Mouse (Mus musculus) MEL (cell line): ENCODE data around the gene Prdm8. TPM values are rescaled to one million over a fixed set of nuclear protein-coding genes. Genes with fewer than 3 reads are reported as not detected.

Experiments used
- DNase-seq: peaks from one replicate; pipeline ENCODE4 v3.0.0; 2011; ENCODE audit warnings: low read depth, low spot score
- H3K27ac ChIP-seq: 2 replicates; pipeline ENCODE4 v1.5.1; 2012; ENCODE audit warnings: low read depth, mild to moderate bottlenecking, control low read depth, low read length, moderate library complexity; ENCODE audit not compliant: control insufficient read depth
- H3K27me3 ChIP-seq, 2 experiments: fragments of 150-350 bp in 1 of 2; sonication (generic) in 1 of 2; 2 replicates each; pipeline ENCODE4 v1.6.1; 2012; ENCODE audit warnings: low read length in 2 of 2, mild to moderate bottlenecking in 2 of 2, improper control_type of control experiment in 1 of 2, moderate library complexity in 1 of 2; ENCODE audit not compliant: insufficient read depth in 2 of 2, control insufficient read depth in 1 of 2
- H3K36me3 ChIP-seq, 2 experiments: 2 replicates each; pipeline ENCODE4 v1.6.1; 2012 to 2014; ENCODE audit warnings: low read length in 2 of 2, improper control_type of control experiment in 1 of 2, inconsistent platforms in 1 of 2, mild to moderate bottlenecking in 1 of 2; ENCODE audit not compliant: insufficient read depth in 2 of 2, control insufficient read depth in 1 of 2
- H3K4me1 ChIP-seq, 2 experiments: fragments of 150-350 bp in 1 of 2; sonication (generic) in 1 of 2; 2 replicates each; pipeline ENCODE4 v1.6.1; 2012; ENCODE audit warnings: low read length in 2 of 2, improper control_type of control experiment in 1 of 2, mild to moderate bottlenecking in 1 of 2; ENCODE audit not compliant: insufficient read depth in 2 of 2, control insufficient read depth in 1 of 2
- H3K4me3 ChIP-seq, 2 experiments: fragments of 150-350 bp in 1 of 2; sonication (generic) in 1 of 2; 2 replicates each; pipeline ENCODE4 v1.5.1; 2012; ENCODE audit warnings: low read depth in 2 of 2, low read length in 2 of 2, mild to moderate bottlenecking in 2 of 2, moderate library complexity in 2 of 2, control low read depth in 1 of 2, improper control_type of control experiment in 1 of 2; ENCODE audit not compliant: control insufficient read depth in 1 of 2, insufficient read depth in 1 of 2
- H3K79me2 ChIP-seq: 2 replicates; pipeline ENCODE4 v1.6.1; 2012; ENCODE audit warnings: mild to moderate bottlenecking, low read length, moderate library complexity; ENCODE audit not compliant: control insufficient read depth, poor library complexity, insufficient read depth
- H3K9ac ChIP-seq: 2 replicates; pipeline ENCODE4 v1.6.1; 2012; ENCODE audit warnings: low read depth, mild to moderate bottlenecking, control low read depth, low read length, moderate library complexity; ENCODE audit not compliant: control insufficient read depth, poor library complexity, severe bottlenecking
- H3K9me3 ChIP-seq: fragments of 150-350 bp; sonication (generic); replicated peaks from 2 replicates; pipeline ENCODE4 v1.6.1; 2012; ENCODE audit warnings: mild to moderate bottlenecking, low read length, improper control_type of control experiment, moderate library complexity; ENCODE audit not compliant: insufficient read depth
- BHLHE40 ChIP-seq: IDR thresholded peaks from 2 replicates; pipeline ENCODE4 v1.6.1; 2012; ENCODE audit warnings: low read depth, mild to moderate bottlenecking, inconsistent platforms, low read length, improper control_type of control experiment, borderline replicate concordance
- CHD1 ChIP-seq: IDR thresholded peaks from 2 replicates; pipeline ENCODE4 v1.6.1; 2012; ENCODE audit warnings: low read depth, mild to moderate bottlenecking, inconsistent platforms, low read length, improper control_type of control experiment
- CHD2 ChIP-seq: IDR thresholded peaks from 2 replicates; pipeline ENCODE4 v1.6.1; 2011; ENCODE audit warnings: low read length, improper control_type of control experiment
- CTCF ChIP-seq, 3 experiments: IDR thresholded peaks in 2 of 3; conservative IDR thresholded peaks in 1 of 3; 2 replicates each; pipeline ENCODE4 v1.5.1; 2011 to 2012; ENCODE audit warnings: low read length in 3 of 3, low read depth in 2 of 3, mild to moderate bottlenecking in 2 of 3, improper control_type of control experiment in 1 of 3, inconsistent platforms in 1 of 3, mixed read lengths in 1 of 3, moderate library complexity in 1 of 3; ENCODE audit not compliant: control insufficient read depth in 1 of 3, insufficient read depth in 1 of 3, poor library complexity in 1 of 3, severe bottlenecking in 1 of 3
- ELF1 ChIP-seq: IDR thresholded peaks from 2 replicates; pipeline ENCODE4 v1.6.1; 2014; ENCODE audit warnings: low read depth, mild to moderate bottlenecking, inconsistent platforms, low read length, improper control_type of control experiment, moderate library complexity
- ETS1 ChIP-seq: IDR thresholded peaks from 2 replicates; pipeline ENCODE4 v1.6.1; 2012; ENCODE audit warnings: low read depth, mild to moderate bottlenecking, inconsistent platforms, low read length, improper control_type of control experiment, moderate library complexity
- HCFC1 ChIP-seq: IDR thresholded peaks from 2 replicates; pipeline ENCODE4 v1.6.1; 2012; ENCODE audit warnings: low read depth, mild to moderate bottlenecking, inconsistent platforms, low read length, improper control_type of control experiment, moderate library complexity
- JUND ChIP-seq: IDR thresholded peaks from 2 replicates; pipeline ENCODE4 v1.6.1; 2011; ENCODE audit warnings: low read depth, mild to moderate bottlenecking, improper control_type of control experiment, low read length
- KAT2A ChIP-seq: conservative IDR thresholded peaks from 2 replicates; pipeline ENCODE4 v1.6.1; 2012; ENCODE audit warnings: low read depth, low read length, improper control_type of control experiment, inconsistent platforms
- MXI1 ChIP-seq: IDR thresholded peaks from 2 replicates; pipeline ENCODE4 v1.6.1; 2011; ENCODE audit warnings: mild to moderate bottlenecking, low read depth, low read length, improper control_type of control experiment
- MYB ChIP-seq: IDR thresholded peaks from 2 replicates; pipeline ENCODE4 v1.6.1; 2011; ENCODE audit warnings: mild to moderate bottlenecking, low read depth, low read length, improper control_type of control experiment
- NRF1 ChIP-seq: IDR thresholded peaks from 2 replicates; pipeline ENCODE4 v1.6.1; 2014; ENCODE audit warnings: low read depth, mild to moderate bottlenecking, inconsistent platforms, low read length, improper control_type of control experiment, moderate library complexity; ENCODE audit not compliant: poor library complexity, insufficient read depth, severe bottlenecking
- POLR2A ChIP-seq, 2 experiments: IDR thresholded peaks; 2 replicates each; pipeline ENCODE4 v1.6.1; 2011 to 2012; ENCODE audit warnings: low read length in 2 of 2, mild to moderate bottlenecking in 2 of 2, control low read depth in 1 of 2, improper control_type of control experiment in 1 of 2, low read depth in 1 of 2, moderate library complexity in 1 of 2; ENCODE audit not compliant: control insufficient read depth in 1 of 2, insufficient read depth in 1 of 2, poor library complexity in 1 of 2
- RAD21 ChIP-seq: IDR thresholded peaks from 2 replicates; pipeline ENCODE4 v1.6.1; 2011; ENCODE audit warnings: mild to moderate bottlenecking, low read depth, low read length, improper control_type of control experiment
- RCOR1 ChIP-seq: IDR thresholded peaks from 2 replicates; pipeline ENCODE4 v1.6.1; 2012; ENCODE audit warnings: low read depth, mild to moderate bottlenecking, inconsistent platforms, low read length, improper control_type of control experiment
- SIN3A ChIP-seq: IDR thresholded peaks from 2 replicates; pipeline ENCODE4 v1.6.1; 2012; ENCODE audit warnings: low read length, improper control_type of control experiment, inconsistent platforms
- SMC3 ChIP-seq: IDR thresholded peaks from 2 replicates; pipeline ENCODE4 v1.6.1; 2011; ENCODE audit warnings: low read depth, low read length, improper control_type of control experiment
- TAL1 ChIP-seq: IDR thresholded peaks from 2 replicates; pipeline ENCODE4 v1.6.1; 2012; ENCODE audit warnings: mild to moderate bottlenecking, inconsistent platforms, low read length, moderate library complexity, mixed read lengths
- TCF12 ChIP-seq: IDR thresholded peaks from 2 replicates; pipeline ENCODE4 v1.6.1; 2014; ENCODE audit warnings: low read depth, mild to moderate bottlenecking, inconsistent platforms, low read length, improper control_type of control experiment, moderate library complexity
- UBTF ChIP-seq: IDR thresholded peaks from 2 replicates; pipeline ENCODE4 v1.6.1; 2012; ENCODE audit warnings: low read depth, mild to moderate bottlenecking, inconsistent platforms, low read length, improper control_type of control experiment, moderate library complexity, borderline replicate concordance; ENCODE audit not compliant: insufficient read depth
- USF1 ChIP-seq: IDR thresholded peaks from 2 replicates; pipeline ENCODE4 v1.6.1; 2014; ENCODE audit warnings: low read depth, mild to moderate bottlenecking, inconsistent platforms, low read length, improper control_type of control experiment, moderate library complexity
- USF2 ChIP-seq, 2 experiments: IDR thresholded peaks; 2 replicates each; pipeline ENCODE4 v1.6.1; 2011 to 2012; ENCODE audit warnings: improper control_type of control experiment in 2 of 2, low read length in 2 of 2, borderline replicate concordance in 1 of 2, inconsistent platforms in 1 of 2, low read depth in 1 of 2, mild to moderate bottlenecking in 1 of 2; ENCODE audit not compliant: insufficient read depth in 1 of 2
- ZC3H11A ChIP-seq: IDR thresholded peaks from 2 replicates; pipeline ENCODE4 v1.6.1; 2012; ENCODE audit warnings: low read depth, mild to moderate bottlenecking, inconsistent platforms, low read length, improper control_type of control experiment
- ZKSCAN1 ChIP-seq: IDR thresholded peaks from 2 replicates; pipeline ENCODE4 v1.6.1; 2012; ENCODE audit warnings: low read depth, mild to moderate bottlenecking, inconsistent platforms, low read length, improper control_type of control experiment, moderate library complexity
- polyA plus RNA-seq, 2 experiments: library from polyadenylated mRNA; stranded (reverse) in 1 of 2; unstranded in 1 of 2; fragments of >175 nt in 1 of 2; fragments of >200 nt in 1 of 2; gene quantifications; 2 replicates each; pipeline versions ENCODE4 v1.2.1 to v1.2.4; 2012; ENCODE audit warnings: low replicate concordance in 2 of 2, low read depth in 1 of 2; ENCODE audit not compliant: insufficient read length in 2 of 2, insufficient read depth in 1 of 2, missing spikeins in 1 of 2
- total RNA-seq: library from RNA; depleted of rRNA; stranded (reverse); fragments of 300-350 nt; gene quantifications from 2 replicates; pipeline ENCODE4 v1.2.3, GENCODE M21; 2012

Prdm8 gene
- total and polyA plus RNA-seq, 3 experiments = not detected

- TF ChIP-seq ETS1 = no peak
- TF ChIP-seq KAT2A = no peak
- no peak for TF ChIP-seq ZC3H11A
- TF ChIP-seq NRF1 = no peak
- no peak for TF ChIP-seq POLR2A (IDR thresholded peaks at IDR 0.05; ENCODE audit: control insufficient read depth in 1 of 2, insufficient read depth in 1 of 2, low read depth in 1 of 2, low read length in 2 of 2, poor library complexity in 1 of 2)
- no peak for TF ChIP-seq UBTF
- no peak for TF ChIP-seq SIN3A
- no peak for TF ChIP-seq CHD1
- no peak for TF ChIP-seq MXI1
- TF ChIP-seq ELF1 = no peak
- no peak overlapping the region; a peak in 1 of 4 replicates for H3K4me3 ChIP-seq
- no peak for DNase-seq
- H3K36me3 ChIP-seq = no peaks in the 10 kb centered on the region
- no peak overlapping the region for H3K27ac ChIP-seq
- H3K4me1 ChIP-seq = no peaks in the 10 kb centered on the region
- H3K9me3 ChIP-seq = no peaks in the 10 kb centered on the region
- H3K79me2 ChIP-seq = no peaks in the 10 kb centered on the region
- H3K9ac ChIP-seq = no peak overlapping the region
- no peaks in the 10 kb centered on the region for H3K27me3 ChIP-seq
Measured at GRCm38 (mm10) chr5:98138545-98139296, 28.3 kb upstream of the Prdm8 start.

- DNase-seq = no peak
- no peaks in the 10 kb centered on the region for H3K36me3 ChIP-seq
- TF ChIP-seq POLR2A (IDR thresholded peaks at IDR 0.05; ENCODE audit: control insufficient read depth in 1 of 2, insufficient read depth in 1 of 2, low read depth in 1 of 2, low read length in 2 of 2, poor library complexity in 1 of 2) = no peak
- no peak for TF ChIP-seq HCFC1
- no peak for TF ChIP-seq BHLHE40
- TF ChIP-seq USF2 (IDR thresholded peaks at IDR 0.05; ENCODE audit: borderline replicate concordance in 1 of 2, insufficient read depth in 1 of 2, low read depth in 1 of 2, low read length in 2 of 2) = no peak
- no peak for TF ChIP-seq TAL1
- no peak for TF ChIP-seq RAD21
- TF ChIP-seq JUND = no peak
- TF ChIP-seq CHD2 = no peak
- no peak for TF ChIP-seq USF1
- TF ChIP-seq ZKSCAN1 = no peak
- no peak for TF ChIP-seq SMC3
- no peak for TF ChIP-seq MYB
- no peak for TF ChIP-seq ETS1
- no peak for TF ChIP-seq ZC3H11A
- TF ChIP-seq CHD1 = no peak
- TF ChIP-seq NRF1 = no peak
- no peak for TF ChIP-seq TCF12
- TF ChIP-seq RCOR1 = no peak
- TF ChIP-seq CTCF (IDR thresholded peaks at IDR 0.05 in 2 of 3, conservative IDR thresholded peaks at IDR 0.05 in 1 of 3; ENCODE audit: control insufficient read depth in 1 of 3, insufficient read depth in 1 of 3, low read depth in 2 of 3, low read length in 3 of 3, poor library complexity in 1 of 3, severe bottlenecking in 1 of 3) = no peak
Measured at GRCm38 (mm10) chr5:98139297-98139660, 27.7 kb upstream of the Prdm8 start.

More at GRCm38 (mm10) chr5:98139297-98139660, 27.7 kb upstream of the Prdm8 start:
- H3K27me3 ChIP-seq = no peaks in the 10 kb centered on the region
- no peak overlapping the region for H3K4me3 ChIP-seq
- H3K27ac ChIP-seq = no peak overlapping the region
- no peaks in the 10 kb centered on the region for H3K9me3 ChIP-seq
- H3K9ac ChIP-seq = no peak overlapping the region
- H3K79me2 ChIP-seq = no peaks in the 10 kb centered on the region
- no peaks in the 10 kb centered on the region for H3K4me1 ChIP-seq
